Mouse (Mus musculus) lung, embryonic 14.5 days (tissue): Measurements from ENCODE around the gene Chd3. TPM values are rescaled to one million over a fixed set of nuclear protein-coding genes. Genes with fewer than 3 reads are reported as not detected.
"Not testable (repeated sequence)": the region's sequence is repeated elsewhere in the genome, so short reads cannot be mapped to it uniquely, and the experiment has no call there.

Experiments used
- ATAC-seq: fragments of 200-750 bp; cut with Nextera tagmentation; 2 replicates; pipeline ENCODE4 v1.8.0; 2017; ENCODE audit warnings: mild to moderate bottlenecking, moderate TSS enrichment, moderate library complexity; ENCODE audit not compliant: insufficient read depth
- DNase-seq: peaks from one replicate; pipeline ENCODE4 v3.0.0-alpha.2; 2015
- H3K27ac ChIP-seq: fragments of 300-500 bp; sonication (generic); 2 replicates; pipeline ENCODE4 v1.5.1; 2014; ENCODE audit warnings: low read depth, mild to moderate bottlenecking, moderate library complexity
- H3K27me3 ChIP-seq: fragments of 300-500 bp; sonication (generic); 2 replicates; pipeline ENCODE4 v1.6.1; 2014; ENCODE audit warnings: low read length, control low read depth; ENCODE audit not compliant: insufficient read depth
- H3K36me3 ChIP-seq: fragments of 300-500 bp; sonication (generic); 2 replicates; pipeline ENCODE4 v1.6.1; 2014; ENCODE audit warnings: control low read depth; ENCODE audit not compliant: insufficient read depth
- H3K4me1 ChIP-seq: fragments of 300-500 bp; sonication (generic); 2 replicates; pipeline ENCODE4 v1.6.1; 2014; ENCODE audit warnings: antibody characterized with exemption, control low read depth; ENCODE audit not compliant: insufficient read depth
- H3K4me2 ChIP-seq: fragments of 300-500 bp; sonication (generic); 2 replicates; pipeline ENCODE4 v1.6.1; 2014; ENCODE audit warnings: mild to moderate bottlenecking
- H3K4me3 ChIP-seq: fragments of 300-500 bp; sonication (generic); 2 replicates; pipeline ENCODE4 v1.5.1; 2014; ENCODE audit warnings: low read depth, low read length
- H3K9ac ChIP-seq: fragments of 300-500 bp; sonication (generic); 2 replicates; pipeline ENCODE4 v1.6.1; 2014
- H3K9me3 ChIP-seq: fragments of 300-500 bp; sonication (generic); 2 replicates; pipeline ENCODE4 v1.6.1; 2016; ENCODE audit warnings: low read depth, low read length, control low read depth
- CTCF ChIP-seq: IDR thresholded peaks from 2 replicates; pipeline ENCODE4 v1.5.1; 2016; ENCODE audit warnings: antibody characterized with exemption, low read depth
- WGBS: fragments of 180-500 bp; shearing (Covaris S2); extraction: QIAGEN DNeasy Blood & Tissue Kit; methylation state at CpG from one replicate; pipeline ENCODE4 v1.1.7; 2014; 5-methylcytosine and 5-hydroxymethylcytosine counted together
- polyA plus RNA-seq: library from polyadenylated mRNA; unstranded; fragments of >200 nt; fragmentation: Nextera tagmentation; extraction: Ambion mirVana; gene quantifications from 2 replicates; pipeline ENCODE4 v1.2.1, GENCODE M21; 2014

Gene Chd3
- polyA plus RNA-seq, 1 experiment from 2014 or later, result 59.9 TPM

DNA sequence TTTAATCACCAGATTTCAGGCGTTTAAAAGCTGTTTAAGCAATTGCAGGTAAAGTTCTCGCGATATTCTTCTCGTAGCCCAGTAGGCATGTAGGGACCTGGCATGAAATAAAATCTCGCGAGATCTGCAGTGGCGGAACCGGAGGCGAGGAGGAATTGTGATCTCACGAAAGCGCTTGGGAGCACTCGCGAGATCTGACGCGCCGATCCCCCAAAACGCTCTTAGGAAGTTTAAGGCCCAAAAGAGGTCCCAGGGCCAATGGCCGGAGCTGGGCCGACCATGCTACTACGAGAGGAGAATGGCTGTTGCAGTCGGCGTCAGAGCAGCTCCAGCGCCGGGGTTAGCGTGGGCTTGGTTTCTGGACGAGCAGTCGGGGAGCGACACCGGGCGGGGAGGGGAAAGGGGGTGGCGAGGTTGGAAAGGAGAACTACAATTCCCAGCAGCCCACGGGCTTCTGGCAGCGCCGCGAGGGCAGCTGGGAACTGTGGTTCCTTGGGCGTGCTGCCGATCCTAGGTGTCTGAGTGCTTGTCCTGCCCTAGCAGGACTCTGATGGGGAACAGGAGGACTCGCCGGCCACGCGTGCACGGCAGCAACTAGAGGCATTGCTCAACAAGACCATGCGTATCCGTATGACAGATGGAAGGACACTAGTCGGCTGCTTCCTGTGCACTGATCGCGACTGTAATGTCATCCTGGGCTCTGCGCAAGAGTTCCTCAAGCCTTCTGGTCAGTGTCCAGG is 26.6 kb upstream of the Chd3 start:
- TF ChIP-seq CTCF, result no peak
- Histone ChIP-seq H3K36me3 (peaks cover 22% of the 10 kb centered on the region), H3K4me3 (peak overlapping the region; percentile 66), H3K9ac (peak overlapping the region; percentile 86), H3K27me3 (no peaks in the 10 kb centered on the region), H3K27ac (peak overlapping the region; percentile 97), H3K4me2 (peak overlapping the region; percentile 78), H3K9me3 (no peaks in the 10 kb centered on the region), H3K4me1 (peaks cover 2% of the 10 kb centered on the region)
- DNase-seq (peak; percentile 100), ATAC-seq (peak; percentile 81)
- under 1% methylated on average over 48 of the region's 48 CpGs for WGBS

DNA sequence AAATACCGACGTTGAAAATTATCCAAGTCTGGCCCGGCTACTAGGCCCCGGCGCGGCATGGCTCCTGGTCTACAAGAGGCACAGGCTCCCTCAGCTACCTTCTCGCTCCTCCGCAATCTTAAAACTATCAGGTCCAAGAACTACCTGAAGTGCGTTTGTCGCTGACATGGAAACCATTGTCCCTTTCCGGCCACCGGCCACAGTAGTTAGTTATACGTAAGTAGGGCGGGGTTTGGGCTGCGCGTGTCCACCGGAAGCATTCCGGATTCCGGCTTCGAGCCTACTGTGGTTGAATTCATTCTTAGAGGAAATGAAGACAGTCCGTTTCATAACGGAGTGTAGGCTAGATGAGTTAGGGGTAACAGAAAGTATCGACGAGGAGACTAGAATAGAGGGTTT is 26.0 kb upstream of the Chd3 start, which contains the start of the genes Naa38 and Cyb5d1:
Gene Naa38, plus strand, starts transcription at position 253 of the 399 bp plus-strand sequence.
Gene Cyb5d1, minus strand, starts transcription at position 397 of the 399 bp plus-strand sequence.
- ATAC-seq, result peak; percentile 65
- peak; percentile 96 for DNase-seq
- peak within 1 kb of the TSS; percentile 97 for H3K27ac ChIP-seq
- H3K4me3 ChIP-seq, result peak within 1 kb of the TSS; percentile 66
- not testable (repeated sequence) for H3K27me3 ChIP-seq, H3K4me1 ChIP-seq, H3K9me3 ChIP-seq
- peak within 1 kb of the TSS; percentile 86 for H3K9ac ChIP-seq
- 0% methylated on average over 24 of the region's 24 CpGs for WGBS
- peaks cover 16% of the 10 kb centered on the region for H3K36me3 ChIP-seq
- peak within 1 kb of the TSS; percentile 78 for H3K4me2 ChIP-seq

DNA sequence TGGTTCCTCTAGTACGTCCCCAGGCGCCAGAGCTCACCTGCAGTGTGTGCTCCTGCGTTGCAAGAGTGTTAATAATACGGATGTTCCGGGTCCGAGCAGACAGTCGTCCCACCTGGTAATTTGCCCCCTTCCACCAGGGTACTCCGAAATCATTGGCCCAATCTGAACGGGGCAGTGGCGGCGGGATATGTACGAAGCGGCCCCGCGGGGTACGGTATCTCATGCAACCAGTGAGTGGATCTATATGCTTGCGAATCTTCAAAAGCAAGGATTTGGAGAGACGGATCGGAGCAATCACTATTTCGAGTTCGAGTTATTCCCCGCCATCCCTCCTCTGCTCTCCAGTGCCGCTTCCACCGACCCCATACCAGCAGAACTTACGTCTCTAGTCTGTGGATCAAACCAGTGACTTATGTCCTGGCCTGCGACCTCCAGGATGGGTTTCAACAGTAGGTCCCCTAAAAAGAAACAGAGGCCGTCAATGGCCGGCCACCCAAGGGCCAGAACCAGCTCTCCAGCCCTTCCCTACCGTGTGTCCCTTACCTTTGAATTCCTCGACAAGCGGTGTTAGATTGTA is 25.5 kb upstream of the Chd3 start:
- peak overlapping the region; percentile 86 for H3K9ac ChIP-seq
- H3K36me3 ChIP-seq, result peaks cover 11% of the 10 kb centered on the region
- under 1% methylated on average over 31 of the region's 31 CpGs for WGBS
- H3K27ac ChIP-seq, result peak overlapping the region; percentile 67
- not testable (repeated sequence) for DNase-seq, H3K9me3 ChIP-seq, H3K4me1 ChIP-seq, H3K27me3 ChIP-seq, ATAC-seq
- peak overlapping the region; percentile 78 for H3K4me2 ChIP-seq
- H3K4me3 ChIP-seq, result peak overlapping the region; percentile 66

DNA sequence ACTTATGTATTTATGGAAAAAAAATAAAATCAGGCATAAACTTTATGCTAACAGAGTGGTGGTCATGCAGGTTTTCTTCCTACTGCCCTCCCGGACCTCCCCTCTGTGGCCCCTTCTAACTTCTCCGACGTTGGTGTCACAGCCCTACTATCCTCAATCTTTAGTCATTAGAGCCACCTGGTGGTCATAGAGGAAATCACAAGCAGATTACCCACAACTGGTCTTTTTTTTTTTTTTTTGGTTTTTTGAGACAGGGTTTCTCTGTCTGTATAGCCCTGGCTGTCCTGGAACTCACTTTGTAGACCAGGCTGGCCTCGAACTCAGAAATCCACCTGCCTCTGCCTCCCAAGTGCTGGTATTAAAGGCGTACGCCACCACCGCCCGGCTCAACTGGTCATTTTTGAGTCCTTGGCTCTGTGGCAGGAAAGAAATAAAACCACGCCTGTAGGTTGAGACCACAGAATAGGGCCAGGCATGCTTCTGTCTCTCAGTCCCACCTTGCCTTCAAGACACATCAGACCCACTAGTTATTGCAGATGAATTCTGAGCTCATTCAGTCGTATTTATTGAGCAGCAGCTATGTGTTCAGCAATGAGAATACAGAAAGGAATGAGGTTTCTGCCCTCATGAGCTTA is 21.3 kb upstream of the Chd3 start:
- ATAC-seq (peak; percentile 32; the same call in 1 of the 2 replicates), DNase-seq (peak; percentile 95)
- 47% methylated on average over 10 of the region's 10 CpGs for WGBS
- Histone ChIP-seq H3K36me3 (no peaks in the 10 kb centered on the region), H3K9me3 (no peaks in the 10 kb centered on the region), H3K4me1 (no peaks in the 10 kb centered on the region), H3K4me2 (no peak overlapping the region), H3K4me3 (no peak overlapping the region), H3K27ac (no peak overlapping the region), H3K27me3 (no peaks in the 10 kb centered on the region), H3K9ac (no peak overlapping the region)
- TF ChIP-seq CTCF, result peak; percentile 81

DNA sequence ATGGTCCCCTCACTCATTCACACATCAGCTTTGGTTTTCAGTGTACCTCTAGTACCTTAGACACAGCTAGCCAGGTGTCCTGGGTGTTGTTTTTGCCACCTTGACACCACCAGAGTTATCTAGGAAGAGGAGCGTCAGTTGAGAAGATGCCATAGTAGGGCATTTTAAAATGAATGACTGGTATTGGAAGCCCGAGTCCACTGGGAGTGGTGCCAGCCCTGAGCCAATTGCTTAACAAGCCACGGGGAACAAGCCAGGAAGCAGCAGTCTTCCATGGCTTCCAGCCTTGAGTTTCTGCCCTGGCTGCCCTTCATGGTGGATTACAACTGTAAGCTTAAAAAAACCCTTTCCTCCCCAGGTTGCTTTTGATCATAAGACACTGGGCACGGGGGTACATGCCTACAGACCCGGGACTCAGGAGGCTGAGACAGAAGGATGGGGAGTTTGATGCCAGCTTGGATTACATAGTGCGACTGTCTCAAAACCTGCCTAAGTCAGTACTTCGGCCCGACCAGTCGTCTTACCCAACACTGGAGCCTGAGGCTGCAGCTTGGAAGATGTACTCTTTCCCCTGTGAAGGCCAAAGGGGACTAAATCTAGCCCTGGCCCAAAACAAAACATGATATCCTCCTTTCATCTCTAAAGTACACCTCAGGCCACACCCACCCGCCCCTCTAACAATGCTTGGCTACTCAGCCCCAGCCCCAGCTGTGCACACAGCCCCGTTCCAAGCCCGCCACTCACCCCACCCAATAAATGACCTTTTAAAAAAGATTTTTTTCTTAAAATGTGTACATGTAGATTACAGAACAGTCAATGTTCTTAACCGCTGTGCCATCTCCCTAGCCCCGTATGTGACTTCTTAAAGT is 20.6 kb upstream of the Chd3 start:
- Histone ChIP-seq H3K4me3 (no peak overlapping the region), H3K9me3 (no peaks in the 10 kb centered on the region), H3K4me1 (no peaks in the 10 kb centered on the region), H3K27ac (no peak overlapping the region), H3K27me3 (no peaks in the 10 kb centered on the region), H3K9ac (no peak overlapping the region), H3K36me3 (no peaks in the 10 kb centered on the region), H3K4me2 (no peak overlapping the region)
- 63% methylated on average over 14 of the region's 14 CpGs for WGBS
- DNase-seq (no peak), ATAC-seq (peak; percentile 13; the same call in 1 of the 2 replicates)
- no peak for TF ChIP-seq CTCF

DNA sequence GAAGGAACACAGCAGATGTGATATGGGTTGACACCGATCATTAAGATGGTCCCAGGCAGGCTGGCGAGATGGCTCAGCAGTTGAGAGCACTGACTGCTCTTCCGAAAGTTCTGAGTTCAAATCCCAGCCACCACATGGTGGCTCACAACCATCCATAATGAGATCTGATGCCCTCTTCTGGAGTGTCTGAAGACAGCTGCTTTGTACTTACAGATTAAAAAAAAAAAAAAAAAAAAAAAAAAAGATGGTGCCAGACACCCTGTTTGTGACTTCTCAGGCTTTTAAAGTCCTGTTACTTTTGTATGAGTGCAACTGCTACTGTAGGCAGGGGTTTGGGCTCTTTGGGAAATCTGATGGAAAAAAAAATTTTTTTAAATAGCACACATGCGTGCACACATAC is 19.5 kb upstream of the Chd3 start:
- Histone ChIP-seq H3K27ac (no peak overlapping the region), H3K27me3 (no peaks in the 10 kb centered on the region), H3K4me2 (no peak overlapping the region), H3K36me3 (peaks cover 3% of the 10 kb centered on the region; the same call in 1 of the 2 replicates), H3K9ac (no peak overlapping the region), H3K4me3 (no peak overlapping the region), H3K9me3 (no peaks in the 10 kb centered on the region), H3K4me1 (no peaks in the 10 kb centered on the region)
- 94% methylated on average over 4 of the region's 4 CpGs for WGBS
- no peak for ATAC-seq
- DNase-seq, result no peak
- TF ChIP-seq CTCF, result no peak
